Mouse (Mus musculus): Measurements from ENCODE around the gene Gm13278. TPM values are rescaled to one million over a fixed set of nuclear protein-coding genes. Genes with fewer than 3 reads are reported as not detected.
"Not testable (repeated sequence)": the region's sequence is repeated elsewhere in the genome, so short reads cannot be mapped to it uniquely, and the experiment has no call there.

The Gm13278 gene
- polyA plus RNA-seq, 1 experiment = not detected

GRCm38 (mm10) chr4:88760431-88760830 lies 30.9 kb upstream of the Gm13278 start:
- H3K4me3 ChIP-seq (ENCODE audit: insufficient read depth, low read length) = peak overlapping the region; percentile 27; the same call in 1 of the 2 replicates
- TF ChIP-seq POLR2A (IDR thresholded peaks at IDR 0.05; ENCODE audit: low read depth, low read length) (peak; percentile 77), CTCF (IDR thresholded peaks at IDR 0.05; ENCODE audit: borderline replicate concordance, insufficient read depth, low read length) (0 out of 2 replicates have a peak, but pooled peaks have one; percentile 46)
- H3K27ac ChIP-seq (ENCODE audit: insufficient read depth, low read length) = peak overlapping the region; percentile 73; the same call in 1 of the 2 replicates
- H3K4me1 ChIP-seq (ENCODE audit: control insufficient read depth, insufficient read depth, low read length) = not testable (repeated sequence)

DNA sequence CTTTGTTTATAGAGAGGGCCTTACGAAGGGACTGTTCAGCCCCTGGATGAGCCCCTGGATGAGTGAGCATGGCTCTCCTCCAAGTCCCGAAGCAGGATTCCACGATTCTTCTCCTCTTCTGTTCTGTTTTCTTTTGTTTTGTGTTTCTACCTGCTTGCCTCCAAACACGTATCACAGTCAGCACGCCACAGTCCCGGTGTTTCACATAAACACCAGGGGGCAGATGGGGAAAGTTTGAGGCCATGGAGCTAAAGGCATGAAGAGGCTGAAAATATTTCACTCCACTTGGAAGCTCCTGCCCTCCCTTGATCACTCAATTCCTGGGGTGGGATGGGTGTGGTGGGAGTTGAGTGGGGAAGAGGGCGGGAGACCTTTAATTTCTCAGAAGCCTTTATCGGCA lies 29.6 kb upstream of the Gm13278 start:
- H3K27ac ChIP-seq (ENCODE audit: insufficient read depth, low read length) = not testable (repeated sequence)

DNA sequence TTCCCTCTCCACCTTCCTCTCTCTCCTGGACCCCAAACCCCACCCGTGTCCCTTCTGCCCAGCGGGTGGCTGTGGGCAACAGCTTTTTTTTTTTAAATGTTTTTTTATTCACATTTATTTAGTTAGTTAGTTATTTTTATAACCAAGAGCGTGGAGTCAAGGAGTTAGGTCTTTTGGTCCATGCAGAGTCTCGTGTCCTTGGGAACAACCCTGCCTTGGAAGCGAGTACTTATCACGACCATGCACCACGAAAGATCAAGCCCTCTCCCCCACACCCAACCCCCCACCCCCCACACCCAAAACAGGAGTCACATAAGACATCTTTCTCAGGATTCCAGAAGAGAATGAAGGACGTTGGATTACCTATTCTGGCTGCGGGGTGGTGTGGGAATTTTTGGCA lies 29.0 kb upstream of the Gm13278 start:
- H3K4me1 ChIP-seq (ENCODE audit: control insufficient read depth, insufficient read depth, low read length); H3K4me3 ChIP-seq (ENCODE audit: insufficient read depth, low read length); H3K27ac ChIP-seq (ENCODE audit: insufficient read depth, low read length): not testable (repeated sequence)

More for the DNA sequence above, 29.6 kb upstream of the Gm13278 start:
- H3K4me1 ChIP-seq (ENCODE audit: control insufficient read depth, insufficient read depth, low read length); H3K4me3 ChIP-seq (ENCODE audit: insufficient read depth, low read length): not testable (repeated sequence)

- peak overlapping the region; percentile 19; the same call in 1 of the 2 replicates for H3K4me3 ChIP-seq (ENCODE audit: insufficient read depth, low read length)
- TF ChIP-seq CTCF (IDR thresholded peaks at IDR 0.05; ENCODE audit: borderline replicate concordance, insufficient read depth, low read length) (0 out of 2 replicates have a peak, but pooled peaks have one; percentile 7), POLR2A (IDR thresholded peaks at IDR 0.05; ENCODE audit: low read depth, low read length) (peak; percentile 65)
- H3K27ac ChIP-seq (ENCODE audit: insufficient read depth, low read length) = peak overlapping the region; percentile 58; the same call in 1 of the 2 replicates
Observed at GRCm38 (mm10) chr4:88763384-88764018, 27.8 kb upstream of the Gm13278 start.

DNA sequence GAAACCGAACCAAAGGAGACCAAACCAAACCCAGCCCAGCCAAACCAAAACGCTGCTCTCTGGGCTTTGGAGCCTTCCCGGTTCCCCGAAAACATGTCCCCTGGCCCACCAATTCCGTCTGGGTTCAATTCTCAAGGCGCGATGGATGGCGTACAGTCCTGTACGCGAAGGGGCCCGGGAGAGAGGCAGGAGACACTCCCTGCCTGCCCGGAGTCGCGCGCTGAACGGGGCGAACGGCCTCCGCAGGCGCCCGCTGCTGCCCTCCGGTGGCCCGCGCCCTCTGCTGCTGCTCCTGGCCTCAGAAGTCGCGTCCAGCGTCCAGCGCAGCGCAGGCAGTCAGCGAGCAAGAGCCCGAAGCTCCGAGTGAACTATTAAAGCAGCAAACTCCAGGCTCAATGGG lies 17.8 kb upstream of the Gm13278 start, which contains the start of gene Gm13290:
Gene Gm13290, plus strand, starts transcription at position 301 of the 400 bp plus-strand sequence.
- not testable (repeated sequence) for H3K4me3 ChIP-seq (ENCODE audit: insufficient read depth, low read length); H3K4me1 ChIP-seq (ENCODE audit: control insufficient read depth, insufficient read depth, low read length); H3K27ac ChIP-seq (ENCODE audit: insufficient read depth, low read length)

More at GRCm38 (mm10) chr4:88763384-88764018, 27.8 kb upstream of the Gm13278 start:
- H3K4me1 ChIP-seq (ENCODE audit: control insufficient read depth, insufficient read depth, low read length) = not testable (repeated sequence)

DNA sequence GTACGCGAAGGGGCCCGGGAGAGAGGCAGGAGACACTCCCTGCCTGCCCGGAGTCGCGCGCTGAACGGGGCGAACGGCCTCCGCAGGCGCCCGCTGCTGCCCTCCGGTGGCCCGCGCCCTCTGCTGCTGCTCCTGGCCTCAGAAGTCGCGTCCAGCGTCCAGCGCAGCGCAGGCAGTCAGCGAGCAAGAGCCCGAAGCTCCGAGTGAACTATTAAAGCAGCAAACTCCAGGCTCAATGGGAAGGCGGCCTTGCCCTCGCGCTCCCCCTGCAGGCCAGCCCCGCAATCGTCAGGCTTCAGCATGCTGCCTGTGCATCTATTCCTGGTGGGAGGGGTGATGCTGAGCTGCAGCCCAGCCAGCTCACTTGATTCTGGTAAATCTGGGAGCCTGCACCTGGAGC lies 14.7 kb upstream of the Gm13278 start, which contains the start of gene Gm13289:
Gene Gm13289, plus strand, starts transcription at position 301 of the 400 bp plus-strand sequence.
- not testable (repeated sequence) for H3K4me1 ChIP-seq (ENCODE audit: control insufficient read depth, insufficient read depth, low read length); H3K27ac ChIP-seq (ENCODE audit: insufficient read depth, low read length); H3K4me3 ChIP-seq (ENCODE audit: insufficient read depth, low read length)

- not testable (repeated sequence) for H3K4me1 ChIP-seq (ENCODE audit: control insufficient read depth, insufficient read depth, low read length); H3K27ac ChIP-seq (ENCODE audit: insufficient read depth, low read length); H3K4me3 ChIP-seq (ENCODE audit: insufficient read depth, low read length)
Observed at GRCm38 (mm10) chr4:88779550-88779949, 11.8 kb upstream of the Gm13278 start, which contains the start of gene Gm13272. Gene Gm13272, plus strand, starts transcription at chr4:88779850.

DNA sequence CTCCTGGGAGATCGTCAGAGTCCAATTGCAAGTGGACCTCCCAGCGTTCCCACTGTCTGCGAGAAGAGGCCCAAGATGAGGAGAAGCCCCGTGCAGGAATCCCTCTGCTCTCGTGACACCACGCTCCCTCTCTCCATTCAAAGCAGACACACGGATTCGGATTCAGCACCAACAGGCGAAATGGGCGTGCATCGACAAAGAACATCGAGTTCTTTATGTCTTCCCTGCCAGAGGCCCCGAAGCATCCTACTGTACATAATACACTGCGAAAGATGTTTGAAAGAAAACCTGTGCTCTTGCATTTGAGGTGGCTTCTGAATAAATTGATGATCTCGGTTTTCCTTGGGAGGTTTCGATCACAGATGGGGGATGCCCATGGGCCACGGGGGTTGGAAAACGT lies 11.0 kb upstream of the Gm13278 start:
- not testable (repeated sequence) for H3K4me3 ChIP-seq (ENCODE audit: insufficient read depth, low read length); H3K4me1 ChIP-seq (ENCODE audit: control insufficient read depth, insufficient read depth, low read length); H3K27ac ChIP-seq (ENCODE audit: insufficient read depth, low read length)

- peak within 1 kb of the TSS; percentile 35; the same call in 1 of the 2 replicates for H3K4me3 ChIP-seq (ENCODE audit: insufficient read depth, low read length)
- peak within 1 kb of the TSS; percentile 92 for H3K27ac ChIP-seq (ENCODE audit: insufficient read depth, low read length)
- not testable (repeated sequence) for H3K4me1 ChIP-seq (ENCODE audit: control insufficient read depth, insufficient read depth, low read length)
Observed at GRCm38 (mm10) chr4:88781831-88782230, 9.5 kb upstream of the Gm13278 start, which contains the start of gene Ifnz. Gene Ifnz, plus strand, starts transcription at chr4:88782131.

GRCm38 (mm10) chr4:88782335-88782734 lies 9.0 kb upstream of the Gm13278 start:
- H3K27ac ChIP-seq (ENCODE audit: insufficient read depth, low read length) = peak overlapping the region; percentile 92
- H3K4me3 ChIP-seq (ENCODE audit: insufficient read depth, low read length) = peak overlapping the region; percentile 35; the same call in 1 of the 2 replicates
- H3K4me1 ChIP-seq (ENCODE audit: control insufficient read depth, insufficient read depth, low read length) = not testable (repeated sequence)

- H3K27ac ChIP-seq (ENCODE audit: insufficient read depth, low read length); H3K4me1 ChIP-seq (ENCODE audit: control insufficient read depth, insufficient read depth, low read length); H3K4me3 ChIP-seq (ENCODE audit: insufficient read depth, low read length): not testable (repeated sequence)
Observed at GRCm38 (mm10) chr4:88785409-88785808, 5.9 kb upstream of the Gm13278 start, which contains the start of gene Gm13276. Gene Gm13276, plus strand, starts transcription at chr4:88785709.

All from embryonic fibroblast, embryonic 13.5 days (primary cell).